Mouse (Mus musculus) hindbrain, embryonic 11.5 days (tissue): ENCODE results near the gene Sema3f. TPM values are rescaled to one million over a fixed set of nuclear protein-coding genes. Genes with fewer than 3 reads are reported as not detected.

Source experiments
- ATAC-seq: fragments of 200-750 bp; cut with Nextera tagmentation; 2 replicates; pipeline ENCODE4 v1.8.0; 2017; ENCODE audit warnings: mild to moderate bottlenecking, moderate TSS enrichment, moderate library complexity; ENCODE audit not compliant: low FRiP score
- DNase-seq: peaks from one replicate; pipeline ENCODE4 v3.0.0-alpha.2; 2015; ENCODE audit warnings: low spot score
- H3K27ac ChIP-seq: fragments of 300-500 bp; sonication (generic); 2 replicates; pipeline ENCODE4 v1.5.1; 2014; ENCODE audit warnings: mild to moderate bottlenecking, low read depth, low read length
- H3K27me3 ChIP-seq: fragments of 300-500 bp; sonication (generic); 2 replicates; pipeline ENCODE4 v1.6.1; 2014; ENCODE audit warnings: mild to moderate bottlenecking, low read length, moderate library complexity, mixed read lengths; ENCODE audit not compliant: control insufficient read depth, insufficient read depth
- H3K36me3 ChIP-seq: fragments of 300-500 bp; sonication (generic); 2 replicates; pipeline ENCODE4 v1.6.1; 2014; ENCODE audit warnings: mild to moderate bottlenecking, low read length, moderate library complexity, mixed read lengths; ENCODE audit not compliant: control insufficient read depth, insufficient read depth
- H3K4me1 ChIP-seq: fragments of 300-500 bp; sonication (generic); replicated peaks from 2 replicates; pipeline ENCODE4 v1.6.1; 2014; ENCODE audit warnings: low read length, mixed read lengths; ENCODE audit not compliant: control insufficient read depth, insufficient read depth
- H3K4me2 ChIP-seq: fragments of 300-500 bp; sonication (generic); replicated peaks from 2 replicates; pipeline ENCODE4 v1.6.1; 2014; ENCODE audit warnings: mild to moderate bottlenecking, low read depth, low read length
- H3K4me3 ChIP-seq: fragments of 300-500 bp; sonication (generic); 2 replicates; pipeline ENCODE4 v1.5.1; 2014; ENCODE audit warnings: low read depth, low read length
- H3K9ac ChIP-seq: fragments of 300-500 bp; sonication (generic); 2 replicates; pipeline ENCODE4 v1.6.1; 2014; ENCODE audit warnings: low read depth, low read length
- H3K9me3 ChIP-seq: fragments of 300-500 bp; sonication (generic); 2 replicates; pipeline ENCODE4 v1.6.1; 2016; ENCODE audit warnings: low read length; ENCODE audit not compliant: control insufficient read depth
- WGBS: fragments of 180-500 bp; shearing (Covaris S2); extraction: QIAGEN DNeasy Blood & Tissue Kit; methylation state at CpG from one replicate; pipeline ENCODE4 v1.1.7; 2014; 5-methylcytosine and 5-hydroxymethylcytosine counted together
- polyA plus RNA-seq: library from polyadenylated mRNA; unstranded; fragments of >200 nt; fragmentation: Nextera tagmentation; extraction: Ambion mirVana; gene quantifications from 2 replicates; pipeline ENCODE4 v1.2.1, GENCODE M21; 2014

The Sema3f gene
- polyA plus RNA-seq: 10.7 and 12.0 TPM in 2 replicates

- peak; percentile 78 for ATAC-seq
- Histone ChIP-seq H3K27me3 (peaks cover 28% of the 10 kb centered on the region), H3K9ac (peak within 1 kb of the TSS; percentile 88), H3K36me3 (no peaks in the 10 kb centered on the region; the same call in 1 of the 2 replicates), H3K4me3 (peak within 1 kb of the TSS; percentile 77), H3K4me2 (peak within 1 kb of the TSS; percentile 97), H3K9me3 (no peaks in the 10 kb centered on the region), H3K27ac (peak within 1 kb of the TSS; percentile 91), H3K4me1 (peaks cover 24% of the 10 kb centered on the region)
- WGBS: under 1% methylated on average over 67 of the region's 86 CpGs
- peak; percentile 86 for DNase-seq
Measured at GRCm38 (mm10) chr9:107709697-107710483, at the start of gene Sema3f. TSS of gene Sema3f (minus strand) at chr9:107710475.

GRCm38 (mm10) chr9:107759593-107759992, 49.3 kb upstream of the Sema3f start:
- H3K9ac ChIP-seq: no peak overlapping the region
- ATAC-seq: no peak
- H3K4me1 ChIP-seq: no peaks in the 10 kb centered on the region
- no peak for DNase-seq
- peaks cover 32% of the 10 kb centered on the region for H3K36me3 ChIP-seq
- WGBS: 97% methylated on average over 6 of the region's 6 CpGs
- no peak overlapping the region for H3K4me3 ChIP-seq
- H3K27me3 ChIP-seq: no peaks in the 10 kb centered on the region
- H3K9me3 ChIP-seq: no peaks in the 10 kb centered on the region
- no peak overlapping the region for H3K4me2 ChIP-seq
- H3K27ac ChIP-seq: no peak overlapping the region

- H3K36me3 ChIP-seq: peaks cover 62% of the 10 kb centered on the region
- no peaks in the 10 kb centered on the region for H3K9me3 ChIP-seq
- no peak overlapping the region for H3K9ac ChIP-seq
- no peaks in the 10 kb centered on the region for H3K4me1 ChIP-seq
- no peaks in the 10 kb centered on the region for H3K27me3 ChIP-seq
- DNase-seq (no peak), ATAC-seq (no peak)
- no peak overlapping the region for H3K4me3 ChIP-seq
- H3K4me2 ChIP-seq: no peak overlapping the region
- 96% methylated on average over 5 of the region's 5 CpGs for WGBS
- H3K27ac ChIP-seq: no peak overlapping the region
Measured at GRCm38 (mm10) chr9:107750378-107750777, 40.1 kb upstream of the Sema3f start.

- 90% methylated on average over 3 of the region's 3 CpGs for WGBS
- ATAC-seq: no peak
- H3K4me1 ChIP-seq: no peaks in the 10 kb centered on the region
Measured at GRCm38 (mm10) chr9:107748063-107748462, 37.8 kb upstream of the Sema3f start.

GRCm38 (mm10) chr9:107747310-107747709, 37.0 kb upstream of the Sema3f start:
- Histone ChIP-seq H3K4me1 (no peaks in the 10 kb centered on the region), H3K4me3 (no peak overlapping the region), H3K36me3 (peaks cover 68% of the 10 kb centered on the region), H3K9ac (no peak overlapping the region), H3K9me3 (no peaks in the 10 kb centered on the region), H3K27ac (no peak overlapping the region), H3K27me3 (no peaks in the 10 kb centered on the region), H3K4me2 (no peak overlapping the region)
- 89% methylated on average over 1 of the region's 1 CpGs for WGBS
- DNase-seq (no peak), ATAC-seq (no peak)

More at GRCm38 (mm10) chr9:107748063-107748462, 37.8 kb upstream of the Sema3f start:
- no peak overlapping the region for H3K4me2 ChIP-seq
- H3K4me3 ChIP-seq: no peak overlapping the region
- no peaks in the 10 kb centered on the region for H3K9me3 ChIP-seq
- no peak overlapping the region for H3K9ac ChIP-seq
- no peak overlapping the region for H3K27ac ChIP-seq
- H3K36me3 ChIP-seq: peaks cover 72% of the 10 kb centered on the region
- H3K27me3 ChIP-seq: no peaks in the 10 kb centered on the region
- DNase-seq: no peak

GRCm38 (mm10) chr9:107746679-107747078, 36.4 kb upstream of the Sema3f start:
- H3K9ac ChIP-seq: no peak overlapping the region
- no peaks in the 10 kb centered on the region for H3K4me1 ChIP-seq
- DNase-seq (no peak), ATAC-seq (no peak)
- H3K27ac ChIP-seq: no peak overlapping the region
- no peaks in the 10 kb centered on the region for H3K9me3 ChIP-seq
- 99% methylated on average over 3 of the region's 3 CpGs for WGBS
- no peaks in the 10 kb centered on the region for H3K27me3 ChIP-seq
- H3K4me2 ChIP-seq: no peak overlapping the region
- no peak overlapping the region for H3K4me3 ChIP-seq
- H3K36me3 ChIP-seq: peaks cover 62% of the 10 kb centered on the region

GRCm38 (mm10) chr9:107744061-107744460, 33.8 kb upstream of the Sema3f start:
- DNase-seq: no peak
- no peaks in the 10 kb centered on the region for H3K9me3 ChIP-seq
- no peaks in the 10 kb centered on the region for H3K4me1 ChIP-seq
- no peak overlapping the region for H3K27ac ChIP-seq
- 93% methylated on average over 6 of the region's 6 CpGs for WGBS
- no peak overlapping the region for H3K9ac ChIP-seq
- peaks cover 45% of the 10 kb centered on the region for H3K36me3 ChIP-seq
- H3K4me2 ChIP-seq: no peak overlapping the region
- ATAC-seq: no peak
- H3K4me3 ChIP-seq: no peak overlapping the region
- H3K27me3 ChIP-seq: no peaks in the 10 kb centered on the region

GRCm38 (mm10) chr9:107738841-107739202, 28.5 kb upstream of the Sema3f start:
- ATAC-seq (peak; percentile 30; the same call in 1 of the 2 replicates), DNase-seq (peak; percentile 59)
- Histone ChIP-seq H3K36me3 (peaks cover 13% of the 10 kb centered on the region), H3K27me3 (peaks cover 14% of the 10 kb centered on the region), H3K27ac (no peak overlapping the region; the same call in 1 of the 2 replicates), H3K4me1 (peaks cover 15% of the 10 kb centered on the region), H3K9me3 (no peaks in the 10 kb centered on the region), H3K4me2 (no peak overlapping the region), H3K9ac (no peak overlapping the region), H3K4me3 (no peak overlapping the region)
- WGBS: 66% methylated on average over 4 of the region's 4 CpGs
